Mouse (Mus musculus): ENCODE data around the gene Pik3r1.
A peak's percentile ranks its signal among the peaks of the same experiment; 100 is the strongest.

Pik3r1 gene

DNA sequence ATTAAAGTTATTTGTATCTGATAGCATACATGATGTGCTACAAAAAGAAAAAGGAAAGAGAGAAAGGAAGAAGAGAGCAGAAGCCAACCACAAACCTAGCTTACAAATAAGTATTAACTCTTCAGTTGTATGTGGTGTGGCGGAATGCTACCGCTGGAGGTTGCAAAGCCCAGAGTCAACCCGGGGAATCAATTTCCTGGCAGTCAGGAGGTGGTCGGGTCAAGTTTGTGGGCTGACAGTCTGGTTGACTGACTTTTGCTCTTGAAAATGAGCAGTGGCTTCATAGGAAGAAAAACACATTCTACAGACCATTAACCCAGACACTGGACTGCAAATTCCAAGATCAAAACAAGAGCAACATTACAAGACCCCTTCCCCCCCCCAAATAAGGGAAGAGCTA lies 85.6 kb downstream of the Pik3r1 start:
- DNase-seq (ENCODE audit: low read depth, low spot score), result no peak

- no peak for DNase-seq (ENCODE audit: low read depth, low spot score)
Observed at GRCm38 (mm10) chr13:101680083-101680482, 87.9 kb downstream of the Pik3r1 start.

- DNase-seq (ENCODE audit: low read depth, low spot score), result no peak
Observed at GRCm38 (mm10) chr13:101678984-101679383, 89.0 kb downstream of the Pik3r1 start.

DNA sequence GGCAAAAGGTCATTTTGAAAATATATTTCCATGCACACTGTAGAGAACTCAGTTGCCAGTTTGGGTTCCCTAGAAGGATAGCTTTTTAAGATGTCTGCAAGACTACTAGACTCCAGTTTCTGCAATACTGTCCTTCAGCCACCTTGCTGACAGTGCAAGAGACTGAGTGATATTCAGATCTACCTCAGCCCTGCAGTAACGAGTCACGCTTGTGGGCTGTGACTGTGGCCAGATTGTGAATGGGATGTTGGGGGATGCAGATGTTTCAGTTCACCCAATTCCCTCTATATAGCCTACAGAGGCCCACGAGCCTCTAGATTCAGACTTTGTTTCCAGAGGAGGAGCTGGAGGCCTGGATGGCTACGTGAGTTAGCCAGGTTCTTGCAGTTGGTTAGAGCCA lies 90.0 kb downstream of the Pik3r1 start:
- DNase-seq (ENCODE audit: low read depth, low spot score), result no peak

DNA sequence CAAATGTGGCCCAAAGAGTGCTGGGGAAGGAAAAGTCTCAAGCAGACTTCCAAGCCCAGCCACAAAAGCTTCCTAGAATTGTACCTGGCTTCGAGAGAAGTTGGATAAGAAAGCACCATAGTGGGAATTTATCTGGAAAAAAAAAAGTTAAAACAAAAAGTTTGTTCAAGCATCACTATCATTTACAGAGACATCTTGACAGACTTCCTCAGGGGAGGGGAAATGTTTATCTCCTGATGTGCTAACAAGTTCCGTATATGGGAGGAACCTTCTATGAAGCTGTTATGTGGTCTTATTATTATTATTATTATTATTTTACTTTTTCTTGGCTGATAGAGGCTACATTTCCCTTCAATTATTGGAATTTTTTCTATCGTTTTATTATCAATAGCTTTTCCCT lies 94.1 kb downstream of the Pik3r1 start:
- no peak for DNase-seq (ENCODE audit: low read depth, low spot score)

DNA sequence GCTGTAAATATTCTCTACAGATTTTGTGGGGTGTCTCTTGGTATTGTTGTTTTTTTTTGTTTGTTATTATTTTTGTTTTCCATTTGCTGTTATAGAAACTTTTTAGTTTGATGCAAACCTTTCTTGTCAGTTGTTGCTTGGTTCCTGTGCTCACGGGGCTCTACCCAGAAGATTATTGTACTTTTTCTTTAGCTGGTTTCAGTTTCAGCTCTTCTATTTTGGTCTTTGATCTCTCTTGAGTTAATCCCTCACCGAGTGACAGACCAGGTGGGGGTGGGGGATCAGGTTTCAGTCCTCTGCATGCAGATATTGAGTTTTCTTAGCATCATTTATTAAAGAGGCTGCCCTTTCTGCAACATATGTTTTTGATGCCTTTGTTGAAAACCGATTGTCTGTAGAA lies 99.2 kb downstream of the Pik3r1 start:
- peak; percentile 73 for DNase-seq (ENCODE audit: low read depth, low spot score)

DNA sequence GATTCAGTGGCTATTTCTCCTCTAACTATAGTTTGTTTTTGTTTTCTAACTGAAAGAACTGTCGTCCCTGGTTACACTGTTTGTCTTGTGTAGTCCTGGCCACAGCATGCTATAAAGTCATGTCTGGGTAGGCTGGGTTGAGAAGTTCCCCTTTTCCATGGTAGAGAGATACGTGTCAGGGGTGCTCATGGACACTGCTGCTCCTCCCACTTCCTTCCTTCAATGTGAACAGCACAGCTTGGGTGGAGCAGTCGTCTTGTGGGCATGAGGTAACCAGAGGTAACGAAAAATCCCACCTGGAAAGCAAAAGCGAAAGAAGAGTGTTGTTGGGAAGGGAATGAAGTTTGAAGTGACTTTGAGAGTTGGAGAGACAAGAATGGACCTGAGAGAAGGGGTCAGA lies 104.0 kb downstream of the Pik3r1 start:
- peak; percentile 62 for DNase-seq (ENCODE audit: low read depth, low spot score)

DNA sequence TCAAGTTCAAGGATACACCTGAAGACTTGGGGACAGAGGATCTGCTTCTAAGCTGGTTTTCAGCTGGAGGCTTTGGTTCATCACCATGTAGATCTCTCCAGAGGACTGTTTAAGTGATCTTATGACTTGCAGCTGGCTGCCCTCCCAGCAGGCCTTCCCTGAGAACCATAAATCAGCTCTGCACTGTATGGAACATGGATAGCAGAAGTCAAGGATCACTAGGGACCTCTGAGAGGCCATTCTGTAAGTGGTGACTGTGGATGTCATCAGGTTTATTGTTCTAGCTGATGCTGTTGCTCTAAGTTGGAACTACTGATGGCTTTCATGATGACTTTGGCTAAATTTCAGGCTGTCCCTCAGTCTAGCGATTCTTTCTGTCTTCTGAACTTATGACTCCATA lies 105.1 kb downstream of the Pik3r1 start:
- DNase-seq (ENCODE audit: low read depth, low spot score), result no peak

- no peak for DNase-seq (ENCODE audit: low read depth, low spot score)
Observed at GRCm38 (mm10) chr13:101661567-101661966, 106.5 kb downstream of the Pik3r1 start.

- DNase-seq (ENCODE audit: low read depth, low spot score), result no peak
Observed at GRCm38 (mm10) chr13:101660187-101660586, 107.8 kb downstream of the Pik3r1 start.

DNA sequence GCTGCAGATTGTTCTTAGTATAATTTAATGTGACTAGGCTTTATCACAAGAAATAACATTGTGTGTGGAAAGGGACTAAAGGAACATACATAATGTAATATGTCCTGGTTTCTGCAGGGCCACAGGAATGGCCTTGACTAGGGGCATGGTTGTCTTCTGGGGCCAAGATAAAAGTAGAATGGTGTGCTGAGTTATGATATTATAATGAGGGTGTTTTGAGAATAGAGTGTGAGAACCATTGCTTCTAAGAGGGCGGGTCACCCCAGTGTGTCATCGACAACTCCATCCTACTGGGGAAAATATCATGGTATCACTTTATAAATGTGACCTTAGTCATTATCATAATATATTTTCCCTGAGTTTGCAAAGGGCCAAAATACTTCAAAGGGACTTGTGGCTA lies 115.9 kb downstream of the Pik3r1 start:
- no peak for DNase-seq (ENCODE audit: low read depth, low spot score)

DNA sequence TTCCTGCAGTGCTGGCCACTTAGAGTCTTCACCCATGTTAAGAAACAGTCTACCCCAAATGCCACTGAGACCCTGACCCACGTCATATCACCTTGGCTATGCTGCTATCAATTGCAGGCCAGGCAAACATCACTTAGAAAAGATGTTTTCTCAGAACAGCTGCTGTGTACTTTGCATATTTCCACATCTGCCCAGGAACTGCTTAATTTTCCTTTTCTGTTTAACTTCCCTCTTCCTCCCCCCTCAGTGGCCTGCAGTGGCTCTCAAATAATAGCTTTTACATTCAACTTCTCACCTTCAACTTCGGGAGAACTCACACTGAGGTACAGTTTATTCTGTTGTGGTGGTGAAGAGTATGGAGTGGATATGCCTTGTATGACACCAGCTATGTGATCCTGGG lies 126.4 kb downstream of the Pik3r1 start:
- no peak for DNase-seq (ENCODE audit: low read depth, low spot score)

DNA sequence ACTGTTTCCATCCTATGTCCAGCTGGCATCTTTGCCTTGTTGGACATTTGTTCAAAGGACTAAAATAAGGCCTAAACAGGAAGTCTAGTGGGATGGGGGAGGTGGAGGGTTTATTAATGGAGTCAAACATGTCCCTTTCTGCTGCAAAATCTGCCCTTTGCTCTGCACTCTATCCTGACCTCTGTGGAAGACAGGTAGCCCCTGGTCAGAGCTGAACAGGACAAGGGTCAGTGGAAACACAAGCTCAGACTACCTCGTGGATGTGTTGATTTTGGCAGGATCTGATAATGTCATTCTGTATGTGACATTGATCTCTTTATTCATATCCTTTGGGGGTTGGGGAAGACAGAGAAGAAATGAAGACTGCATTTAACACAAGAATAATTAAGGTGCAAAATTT lies 132.2 kb downstream of the Pik3r1 start:
- DNase-seq (ENCODE audit: low read depth, low spot score), result no peak

GRCm38 (mm10) chr13:101634420-101634819 lies 133.6 kb downstream of the Pik3r1 start:
- DNase-seq (ENCODE audit: low read depth, low spot score), result no peak

DNA sequence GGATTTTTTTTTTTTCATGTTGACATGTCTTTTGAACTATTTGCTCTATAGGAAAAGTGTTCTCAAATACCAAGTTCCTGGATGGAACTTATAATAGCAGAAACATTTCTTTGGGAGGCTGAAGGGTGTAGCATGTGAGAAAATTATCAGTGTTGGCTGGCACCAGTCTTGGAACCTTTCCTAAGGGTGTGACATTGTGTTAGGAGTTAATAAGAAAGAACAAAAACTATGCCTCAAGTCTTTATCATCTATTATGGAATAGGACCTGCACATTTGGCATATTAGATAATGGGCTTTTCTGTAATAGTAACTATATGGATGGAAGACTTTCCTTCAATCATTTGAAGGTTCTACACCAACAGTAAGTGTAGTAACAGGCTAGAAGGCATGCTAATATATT lies 134.4 kb downstream of the Pik3r1 start:
- no peak for DNase-seq (ENCODE audit: low read depth, low spot score)

GRCm38 (mm10) chr13:101632771-101633170 lies 135.2 kb downstream of the Pik3r1 start:
- DNase-seq (ENCODE audit: low read depth, low spot score), result peak; percentile 30

- no peak for DNase-seq (ENCODE audit: low read depth, low spot score)
Observed at GRCm38 (mm10) chr13:101631561-101631960, 136.5 kb downstream of the Pik3r1 start.
